Mouse (Mus musculus) heart, postnatal 0 days (tissue): ENCODE measurements at regions not wholly inside any gene's neighbourhood (a gene's known extent, or its start where the extent isn't known, plus 50 kb on each side); places are given as distances from the start of the nearest gene placed in this dataset.
A peak's percentile ranks its signal among the peaks of the same experiment; 100 is the strongest.

ENCODE experiments used
- CTCF ChIP-seq: IDR thresholded peaks from 2 replicates; pipeline ENCODE4 v1.5.1; 2016; ENCODE audit warnings: antibody characterized with exemption, control low read depth, low read depth
- EP300 ChIP-seq: IDR thresholded peaks from 2 replicates; pipeline ENCODE4 v1.6.1; 2016; ENCODE audit warnings: antibody characterized with exemption, low read depth

DNA sequence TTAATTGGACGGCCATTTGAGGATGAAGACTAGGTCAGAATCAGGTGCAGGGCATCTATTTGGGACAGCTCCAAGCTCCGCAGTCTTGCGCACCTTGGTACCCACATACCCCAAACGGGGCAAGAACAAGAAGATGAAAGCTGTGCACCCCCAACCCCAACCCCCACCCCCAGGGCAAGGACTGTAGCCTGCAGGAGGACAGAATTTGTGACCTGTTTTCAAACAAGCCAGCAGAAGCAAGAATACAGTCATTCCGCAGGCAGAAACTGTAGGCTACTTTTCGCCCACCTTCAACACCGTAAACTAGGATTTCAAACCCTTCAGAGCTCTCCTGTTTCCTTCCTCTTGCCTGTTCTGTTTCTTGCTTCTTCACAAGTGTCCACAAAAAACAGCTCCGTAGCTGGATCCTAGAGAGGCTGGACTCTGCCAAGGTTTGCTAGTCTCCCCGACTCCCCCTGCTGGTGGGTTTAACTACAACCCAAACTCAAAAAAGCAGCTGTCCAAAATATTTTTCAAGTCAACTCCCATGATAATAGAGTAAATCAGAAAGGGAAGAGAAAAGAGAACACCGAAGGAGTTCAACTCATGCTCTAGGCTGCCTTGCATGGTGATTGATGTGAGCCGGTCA lies 430.3 kb upstream of the Atp11b start:
- TF ChIP-seq CTCF: peak; percentile 45
- TF ChIP-seq EP300: no peak
